Mouse (Mus musculus): ENCODE results near the gene Cltc.

DNA sequence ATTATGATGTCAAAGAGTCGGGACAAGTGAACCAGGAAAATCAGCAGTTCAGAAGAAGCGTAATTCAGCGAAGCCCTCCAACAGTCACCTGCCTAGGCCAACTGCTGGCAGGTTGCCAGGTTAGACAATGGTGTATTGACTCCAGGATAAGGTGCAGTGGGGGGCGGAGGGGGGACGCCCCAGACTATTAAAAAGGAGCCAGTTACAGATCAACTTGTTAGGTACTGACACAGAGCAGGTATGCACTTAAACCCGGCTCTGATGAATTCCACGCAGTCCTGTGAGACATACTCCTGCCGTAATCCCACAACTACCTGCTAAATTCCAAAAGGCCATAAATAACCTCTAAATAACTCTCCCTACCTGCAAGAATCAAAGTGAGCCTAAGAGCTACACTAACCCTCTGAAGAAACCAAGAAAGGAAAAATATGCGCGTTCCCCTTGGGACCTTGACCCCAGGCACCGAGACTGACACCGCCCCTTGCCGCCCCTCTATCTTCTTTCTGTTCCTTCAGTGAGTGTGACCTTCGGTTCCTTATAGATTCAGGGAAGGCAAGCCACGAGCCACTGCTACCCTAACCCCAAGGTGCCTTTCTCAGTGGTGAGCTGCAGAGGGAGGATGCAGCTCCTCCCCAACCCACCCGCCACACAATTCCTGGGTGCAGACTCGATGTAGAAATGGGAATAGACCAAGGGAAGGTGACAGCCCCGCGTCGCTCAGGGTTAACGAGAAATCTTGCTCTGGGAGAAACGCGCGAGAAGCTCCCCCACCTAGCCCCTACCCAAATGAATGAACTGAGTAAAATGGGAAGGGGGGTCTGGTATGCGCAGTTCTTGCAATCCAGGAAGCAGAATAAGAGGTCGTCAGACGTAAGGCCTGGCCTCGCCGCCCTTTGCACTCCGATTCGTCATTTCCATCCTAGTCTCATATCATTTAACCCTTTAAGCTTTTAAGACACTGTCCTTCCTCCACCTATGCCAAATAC lies 916 bp downstream of the Cltc start:
- TF ChIP-seq CTCF (IDR thresholded peaks at IDR 0.05; ENCODE audit: low read depth, low read length) (no peak), TAL1 (conservative IDR thresholded peaks at IDR 0.05; ENCODE audit: low read depth, low read length) (no peak), POLR2AphosphoS5 (IDR thresholded peaks at IDR 0.05; ENCODE audit: insufficient replicate concordance, low read depth, low read length) (no peak), GATA1 (IDR thresholded peaks at IDR 0.05; ENCODE audit: borderline replicate concordance, low read length) (no peak), GATA2 (IDR thresholded peaks at IDR 0.05; ENCODE audit: borderline replicate concordance, low read depth, low read length) (no peak)
